Mouse (Mus musculus): ENCODE data around the gene Faap20. TPM values are rescaled to one million over a fixed set of nuclear protein-coding genes. Genes with fewer than 3 reads are reported as not detected.

Gene Faap20
- polyA plus RNA-seq, 1 experiment from 2014 or later = 87.4 TPM

GRCm38 (mm10) chr4:155214188-155214587 is 35.4 kb upstream of the Faap20 start:
- Histone ChIP-seq H3K36me3 (peaks cover 9% of the 10 kb centered on the region; the same call in 1 of the 2 replicates), H3K27me3 (no peaks in the 10 kb centered on the region), H3K4me1 (peaks cover 70% of the 10 kb centered on the region), H3K9ac (peak overlapping the region; percentile 8; the same call in 1 of the 2 replicates), H3K4me3 (no peak overlapping the region), H3K4me2 (replicated peaks) (peak overlapping the region; percentile 4; the same call in 1 of the 2 replicates), H3K27ac (no peak overlapping the region), H3K9me3 (no peaks in the 10 kb centered on the region)
- no peak for ATAC-seq (ENCODE audit: insufficient number of reproducible peaks, insufficient read depth, low FRiP score, low TSS enrichment)
- WGBS = 71% methylated on average over 6 of the region's 6 CpGs

- no peak overlapping the region for H3K9ac ChIP-seq
Measured at GRCm38 (mm10) chr4:155214793-155215192, 34.8 kb upstream of the Faap20 start.

GRCm38 (mm10) chr4:155215203-155215602 is 34.4 kb upstream of the Faap20 start:
- no peak overlapping the region for H3K9ac ChIP-seq
- peaks cover 79% of the 10 kb centered on the region for H3K4me1 ChIP-seq
- no peak overlapping the region for H3K4me3 ChIP-seq
- H3K27me3 ChIP-seq = no peaks in the 10 kb centered on the region
- H3K27ac ChIP-seq = no peak overlapping the region
- 0 out of 2 replicates have a peak overlapping the region, but pooled peaks have one; percentile 3 for H3K4me2 ChIP-seq (replicated peaks)
- ATAC-seq (ENCODE audit: insufficient number of reproducible peaks, insufficient read depth, low FRiP score, low TSS enrichment) = no peak
- no peaks in the 10 kb centered on the region for H3K9me3 ChIP-seq
- WGBS = 64% methylated on average over 9 of the region's 9 CpGs
- H3K36me3 ChIP-seq = peaks cover 9% of the 10 kb centered on the region; the same call in 1 of the 2 replicates

More at GRCm38 (mm10) chr4:155214793-155215192, 34.8 kb upstream of the Faap20 start:
- Histone ChIP-seq H3K9me3 (no peaks in the 10 kb centered on the region), H3K4me1 (peaks cover 75% of the 10 kb centered on the region), H3K4me3 (no peak overlapping the region), H3K27me3 (no peaks in the 10 kb centered on the region), H3K36me3 (peaks cover 9% of the 10 kb centered on the region; the same call in 1 of the 2 replicates), H3K27ac (no peak overlapping the region), H3K4me2 (replicated peaks) (no peak overlapping the region)
- no peak for ATAC-seq (ENCODE audit: insufficient number of reproducible peaks, insufficient read depth, low FRiP score, low TSS enrichment)
- WGBS = 76% methylated on average over 10 of the region's 10 CpGs

DNA sequence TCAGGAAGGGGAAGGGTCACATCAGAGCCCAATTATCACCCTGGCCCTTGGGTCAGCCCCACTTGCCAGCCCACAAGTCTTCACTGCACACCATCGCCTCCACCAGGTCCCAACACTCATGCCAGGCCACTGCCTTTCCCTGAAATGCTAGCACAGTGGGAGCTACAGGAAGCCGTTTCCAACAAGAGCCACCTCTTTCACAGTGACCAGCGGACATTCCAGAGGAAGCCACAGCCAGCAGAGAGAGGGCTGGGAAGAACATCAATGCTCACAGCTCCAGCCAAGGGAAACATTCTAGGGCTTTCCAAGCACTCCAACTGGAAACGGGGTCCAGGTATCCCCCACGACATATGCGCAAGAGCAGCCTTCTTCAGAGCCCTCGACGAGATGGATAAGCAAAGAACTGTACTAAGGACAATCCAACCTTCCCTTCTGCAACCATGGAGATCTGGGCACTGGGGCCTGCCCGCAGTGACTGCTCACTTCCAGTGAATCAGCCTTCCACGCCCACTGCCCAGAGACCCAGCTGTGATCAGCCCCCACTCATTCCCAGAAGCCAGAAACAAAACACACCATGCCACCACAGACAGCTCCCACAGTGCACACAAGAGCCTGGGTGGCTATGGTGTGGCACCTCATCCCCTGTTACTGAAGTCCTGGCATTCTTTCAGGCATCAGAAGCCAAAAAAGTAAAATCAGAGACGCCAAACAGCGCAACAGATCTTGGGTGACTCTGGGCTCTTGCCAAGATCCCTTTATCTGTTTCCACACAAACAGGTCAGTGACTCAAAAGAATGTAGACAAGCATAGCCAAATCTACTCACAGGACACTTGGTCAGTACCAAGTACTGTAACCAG is 33.6 kb upstream of the Faap20 start:
- Histone ChIP-seq H3K4me2 (replicated peaks) (peak overlapping the region; percentile 25), H3K9me3 (no peaks in the 10 kb centered on the region), H3K36me3 (peaks cover under 1% of the 10 kb centered on the region; the same call in 1 of the 2 replicates), H3K9ac (no peak overlapping the region; the same call in 1 of the 2 replicates), H3K4me3 (no peak overlapping the region), H3K27me3 (no peaks in the 10 kb centered on the region), H3K4me1 (peaks cover 80% of the 10 kb centered on the region), H3K27ac (0 out of 2 replicates have a peak overlapping the region, but pooled peaks have one; percentile 46)
- 62% methylated on average over 12 of the region's 12 CpGs for WGBS
- no peak for ATAC-seq (ENCODE audit: insufficient number of reproducible peaks, insufficient read depth, low FRiP score, low TSS enrichment)

DNA sequence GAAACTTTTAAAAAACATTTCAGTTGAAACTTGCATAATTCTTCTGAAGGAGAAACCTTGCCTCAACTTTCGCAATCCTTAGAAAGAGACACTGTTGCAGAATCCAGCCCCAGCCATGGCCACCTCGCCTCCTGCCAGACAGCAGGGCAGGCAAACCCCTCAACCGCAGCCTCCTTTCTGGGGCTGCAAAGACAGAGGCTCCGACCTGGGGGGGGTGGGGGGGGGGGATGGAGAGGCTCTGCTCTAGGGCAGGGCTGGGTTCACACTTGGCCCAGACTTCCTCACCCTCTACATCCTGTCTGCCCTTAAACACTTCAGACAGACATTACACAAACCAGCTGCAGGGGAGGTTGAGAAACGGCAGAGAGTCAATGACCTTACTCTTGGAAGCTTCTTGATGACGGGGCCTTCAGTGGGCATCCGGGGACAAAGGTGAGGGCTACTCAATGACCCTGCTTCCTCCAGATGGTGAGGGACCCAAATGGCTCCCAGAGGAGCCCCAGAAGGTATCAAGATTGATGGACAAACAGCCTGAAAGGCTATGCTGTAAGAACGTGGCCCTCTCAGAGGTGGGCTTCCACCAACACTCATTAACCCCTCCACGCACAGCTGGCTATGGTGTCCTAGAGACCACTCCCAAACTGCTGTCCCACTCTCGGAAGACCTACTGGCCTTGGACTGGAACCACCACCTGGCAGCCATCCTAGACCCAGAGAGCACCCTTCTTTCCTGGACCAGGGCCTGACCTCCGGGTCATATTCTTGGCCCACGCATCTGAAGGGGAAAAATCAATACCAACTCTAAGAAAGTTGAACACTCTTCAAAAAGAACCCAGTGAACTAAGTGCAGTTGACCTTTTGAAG is 32.1 kb upstream of the Faap20 start:
- H3K27me3 ChIP-seq = no peaks in the 10 kb centered on the region
- no peak overlapping the region for H3K27ac ChIP-seq
- no peak overlapping the region for H3K9ac ChIP-seq
- ATAC-seq (ENCODE audit: insufficient number of reproducible peaks, insufficient read depth, low FRiP score, low TSS enrichment) = no peak
- H3K36me3 ChIP-seq = no peaks in the 10 kb centered on the region
- H3K4me3 ChIP-seq = no peak overlapping the region
- WGBS = 50% methylated on average over 12 of the region's 12 CpGs
- H3K4me1 ChIP-seq = peaks cover 76% of the 10 kb centered on the region
- H3K4me2 ChIP-seq (replicated peaks) = peak overlapping the region; percentile 92
- H3K9me3 ChIP-seq = no peaks in the 10 kb centered on the region

- 63% methylated on average over 9 of the region's 9 CpGs for WGBS
- Histone ChIP-seq H3K9ac (0 out of 2 replicates have a peak overlapping the region, but pooled peaks have one; percentile 99), H3K27ac (no peak overlapping the region), H3K9me3 (no peaks in the 10 kb centered on the region), H3K4me1 (peaks cover 69% of the 10 kb centered on the region), H3K36me3 (no peaks in the 10 kb centered on the region), H3K4me2 (replicated peaks) (peak overlapping the region; percentile 92), H3K4me3 (peak overlapping the region; percentile 66), H3K27me3 (no peaks in the 10 kb centered on the region)
- no peak for ATAC-seq (ENCODE audit: insufficient number of reproducible peaks, insufficient read depth, low FRiP score, low TSS enrichment)
Measured at GRCm38 (mm10) chr4:155218104-155218732, 31.4 kb upstream of the Faap20 start.

DNA sequence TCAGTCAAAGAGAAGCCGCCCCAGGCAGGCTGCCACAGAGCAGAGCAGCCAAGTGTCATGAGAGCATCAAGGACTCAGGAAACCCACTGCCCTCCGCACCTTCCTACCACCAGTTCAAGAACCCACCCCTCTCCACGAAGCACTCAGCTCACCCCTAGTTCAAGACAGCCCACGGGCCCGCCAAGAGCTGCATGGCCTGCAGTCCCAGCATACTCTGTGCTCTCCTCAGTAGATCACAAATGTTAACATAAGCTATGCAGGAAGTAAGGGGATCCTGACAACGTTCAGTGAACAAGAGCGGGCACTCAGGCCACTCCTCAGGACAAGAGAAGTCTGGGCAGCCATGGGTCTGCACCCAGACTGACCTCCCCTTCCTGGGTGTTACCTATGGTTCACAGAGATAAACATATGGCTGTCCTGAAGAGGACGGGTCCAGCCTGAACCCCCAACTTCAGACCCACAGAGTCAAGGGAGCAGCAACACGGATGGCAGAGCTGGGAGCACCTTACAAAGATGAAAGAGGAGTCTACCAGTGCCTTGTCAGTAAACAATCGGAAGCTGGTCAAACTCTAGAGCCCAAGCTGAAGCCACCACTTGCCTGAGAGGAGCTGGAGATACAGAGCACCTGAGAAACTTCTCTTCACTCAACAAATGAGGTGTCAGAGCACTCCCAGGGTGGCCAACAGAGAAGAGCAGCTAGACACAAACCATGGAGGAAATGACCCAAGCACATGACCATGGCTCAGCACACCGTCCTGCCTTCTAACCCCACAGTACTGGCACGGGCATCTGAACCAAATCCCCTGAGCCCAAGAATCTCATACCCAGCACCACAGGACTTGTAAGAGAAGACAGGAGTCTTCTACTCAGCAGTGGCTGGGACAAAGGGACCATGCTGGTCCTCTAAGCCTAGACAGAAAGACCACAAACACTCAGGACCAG is 30.1 kb upstream of the Faap20 start:
- 69% methylated on average over 12 of the region's 12 CpGs for WGBS
- peaks cover 62% of the 10 kb centered on the region for H3K4me1 ChIP-seq
- H3K4me3 ChIP-seq = peak overlapping the region; percentile 66
- ATAC-seq (ENCODE audit: insufficient number of reproducible peaks, insufficient read depth, low FRiP score, low TSS enrichment) = no peak
- H3K27me3 ChIP-seq = no peaks in the 10 kb centered on the region
- 0 out of 2 replicates have a peak overlapping the region, but pooled peaks have one; percentile 0 for H3K27ac ChIP-seq
- no peaks in the 10 kb centered on the region for H3K36me3 ChIP-seq
- H3K9me3 ChIP-seq = no peaks in the 10 kb centered on the region
- H3K4me2 ChIP-seq (replicated peaks) = peak overlapping the region; percentile 92
- peak overlapping the region; percentile 99 for H3K9ac ChIP-seq

- H3K4me3 ChIP-seq = peak overlapping the region; percentile 66
- no peak for ATAC-seq (ENCODE audit: insufficient number of reproducible peaks, insufficient read depth, low FRiP score, low TSS enrichment)
- no peaks in the 10 kb centered on the region for H3K9me3 ChIP-seq
- peaks cover 53% of the 10 kb centered on the region for H3K4me1 ChIP-seq
- H3K27ac ChIP-seq = no peak overlapping the region
- H3K4me2 ChIP-seq (replicated peaks) = peak overlapping the region; percentile 92
- peak overlapping the region; percentile 99 for H3K9ac ChIP-seq
- WGBS = 14% methylated on average over 14 of the region's 14 CpGs
- H3K36me3 ChIP-seq = no peaks in the 10 kb centered on the region
- no peaks in the 10 kb centered on the region for H3K27me3 ChIP-seq
Measured at GRCm38 (mm10) chr4:155220213-155221100, 29.1 kb upstream of the Faap20 start.

- Histone ChIP-seq H3K4me1 (peaks cover 46% of the 10 kb centered on the region), H3K27ac (no peak overlapping the region), H3K4me2 (replicated peaks) (peak overlapping the region; percentile 92), H3K9ac (peak overlapping the region; percentile 99), H3K27me3 (no peaks in the 10 kb centered on the region), H3K4me3 (peak overlapping the region; percentile 66), H3K36me3 (no peaks in the 10 kb centered on the region), H3K9me3 (no peaks in the 10 kb centered on the region)
- WGBS = 2% methylated on average over 7 of the region's 7 CpGs
- no peak for ATAC-seq (ENCODE audit: insufficient number of reproducible peaks, insufficient read depth, low FRiP score, low TSS enrichment)
Measured at GRCm38 (mm10) chr4:155221106-155221505, 28.5 kb upstream of the Faap20 start.
